Mouse (Mus musculus) intestine, embryonic 16.5 days (tissue): ENCODE data around the gene Snapc4. TPM values are rescaled to one million over a fixed set of nuclear protein-coding genes. Genes with fewer than 3 reads are reported as not detected.
A peak's percentile ranks its signal among the peaks of the same experiment; 100 is the strongest.

ENCODE experiments used
- ATAC-seq: fragments of 200-750 bp; cut with Nextera tagmentation; 2 replicates; pipeline ENCODE4 v1.8.0; 2017; ENCODE audit warnings: moderate TSS enrichment, moderate library complexity
- H3K27ac ChIP-seq: fragments of 300-500 bp; sonication (generic); 2 replicates; pipeline ENCODE4 v1.5.1; 2014; ENCODE audit warnings: mild to moderate bottlenecking, low read length
- H3K27me3 ChIP-seq: fragments of 300-500 bp; sonication (generic); replicated peaks from 2 replicates; pipeline ENCODE4 v1.6.1; 2014; ENCODE audit warnings: low read length, control low read depth, mixed read lengths; ENCODE audit not compliant: control insufficient read depth, insufficient read depth
- H3K36me3 ChIP-seq: fragments of 300-500 bp; sonication (generic); 2 replicates; pipeline ENCODE4 v1.6.1; 2014; ENCODE audit warnings: low read length, control low read depth; ENCODE audit not compliant: control insufficient read depth, insufficient read depth
- H3K4me1 ChIP-seq: fragments of 300-500 bp; sonication (generic); 2 replicates; pipeline ENCODE4 v1.6.1; 2014; ENCODE audit warnings: low read length, control low read depth, mixed read lengths; ENCODE audit not compliant: control insufficient read depth, insufficient read depth
- H3K4me2 ChIP-seq: fragments of 300-500 bp; sonication (generic); 2 replicates; pipeline ENCODE4 v1.6.1; 2014; ENCODE audit warnings: low read depth, low read length, control low read depth
- H3K4me3 ChIP-seq: fragments of 300-500 bp; sonication (generic); 2 replicates; pipeline ENCODE4 v1.5.1; 2014; ENCODE audit warnings: mild to moderate bottlenecking, low read length
- H3K9ac ChIP-seq: fragments of 300-500 bp; sonication (generic); 2 replicates; pipeline ENCODE4 v1.6.1; 2014; ENCODE audit warnings: low read depth, low read length
- H3K9me3 ChIP-seq: fragments of 300-500 bp; sonication (generic); 2 replicates; pipeline ENCODE4 v1.6.1; 2016; ENCODE audit warnings: low read length, control low read depth; ENCODE audit not compliant: control insufficient read depth
- WGBS: fragments of 180-500 bp; shearing (Covaris S2); extraction: QIAGEN DNeasy Blood & Tissue Kit; methylation state at CpG from one replicate; pipeline ENCODE4 v1.1.7; 2014; 5-methylcytosine and 5-hydroxymethylcytosine counted together
- polyA plus RNA-seq: library from polyadenylated mRNA; unstranded; fragments of >200 nt; fragmentation: Nextera tagmentation; extraction: Ambion mirVana; gene quantifications from 2 replicates; pipeline ENCODE4 v1.2.1, GENCODE M21; 2015

Gene Snapc4
- polyA plus RNA-seq, 1 experiment from 2014 or later = 19.1 TPM

DNA sequence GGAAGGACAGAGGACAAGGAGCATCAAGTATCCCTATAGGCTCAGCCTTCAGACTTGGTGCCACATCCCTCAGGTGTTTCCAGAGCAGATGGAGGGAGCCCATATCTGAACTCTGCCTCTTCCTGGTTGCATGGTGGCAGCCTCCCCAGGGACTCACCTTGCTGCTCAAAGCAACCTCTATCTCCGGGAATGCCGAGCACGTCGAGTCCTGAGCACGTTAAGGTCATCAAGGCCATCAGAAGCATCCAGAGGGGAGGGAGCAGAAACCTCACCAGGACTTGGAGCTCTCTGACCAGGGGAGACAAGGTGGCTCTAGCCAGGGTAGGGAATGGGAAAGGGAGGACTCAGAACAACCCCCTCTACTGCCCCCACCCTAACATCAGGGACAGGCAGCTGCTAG is 17.0 kb downstream of the Snapc4 start:
- peaks cover 23% of the 10 kb centered on the region for H3K36me3 ChIP-seq
- H3K9ac ChIP-seq = no peak overlapping the region
- H3K27ac ChIP-seq = no peak overlapping the region
- no peak overlapping the region for H3K4me3 ChIP-seq
- no peaks in the 10 kb centered on the region for H3K27me3 ChIP-seq
- ATAC-seq = no peak
- H3K4me1 ChIP-seq = peaks cover 2% of the 10 kb centered on the region; the same call in 1 of the 2 replicates
- H3K4me2 ChIP-seq = no peak overlapping the region
- H3K9me3 ChIP-seq = no peaks in the 10 kb centered on the region
- 45% methylated on average over 5 of the region's 5 CpGs for WGBS

DNA sequence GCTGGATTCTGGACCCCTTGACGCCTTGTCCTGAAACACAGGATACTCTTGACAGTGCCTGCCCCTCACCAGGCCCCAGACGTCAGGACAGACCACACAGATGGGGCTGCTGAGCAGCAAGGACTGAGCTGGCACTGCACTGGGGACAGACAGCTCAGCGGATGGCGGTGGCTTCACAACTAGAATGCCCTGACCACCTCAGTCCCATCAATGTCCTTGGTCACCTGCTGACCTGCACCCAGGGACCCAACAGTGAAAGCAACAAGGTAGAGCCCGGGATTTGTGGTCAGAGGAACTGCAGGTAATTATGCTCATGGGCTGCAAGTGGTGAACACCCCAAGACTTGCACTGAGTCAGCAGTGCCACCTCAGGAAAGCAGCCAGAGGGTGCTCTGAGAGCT is 17.5 kb downstream of the Snapc4 start:
- Histone ChIP-seq H3K4me1 (peaks cover 2% of the 10 kb centered on the region; the same call in 1 of the 2 replicates), H3K27ac (no peak overlapping the region), H3K9me3 (no peaks in the 10 kb centered on the region), H3K9ac (no peak overlapping the region), H3K4me3 (no peak overlapping the region), H3K27me3 (no peaks in the 10 kb centered on the region), H3K36me3 (peaks cover 22% of the 10 kb centered on the region), H3K4me2 (no peak overlapping the region)
- no peak for ATAC-seq
- 85% methylated on average over 5 of the region's 5 CpGs for WGBS

GRCm38 (mm10) chr2:26360772-26361171 is 19.7 kb downstream of the Snapc4 start, which contains the start of gene Card9:
Card9 (minus strand) TSS chr2:26360918.
- H3K9me3 ChIP-seq = no peaks in the 10 kb centered on the region
- H3K27me3 ChIP-seq = no peaks in the 10 kb centered on the region
- no peak for ATAC-seq
- H3K27ac ChIP-seq = no peak within 1 kb of the TSS
- H3K9ac ChIP-seq = peak within 1 kb of the TSS; percentile 8; the same call in 1 of the 2 replicates
- no peak within 1 kb of the TSS for H3K4me2 ChIP-seq
- peaks cover 2% of the 10 kb centered on the region; the same call in 1 of the 2 replicates for H3K4me1 ChIP-seq
- H3K36me3 ChIP-seq = peaks cover 15% of the 10 kb centered on the region; the same call in 1 of the 2 replicates
- WGBS = 37% methylated on average over 3 of the region's 3 CpGs
- no peak within 1 kb of the TSS for H3K4me3 ChIP-seq

GRCm38 (mm10) chr2:26359983-26360382 is 20.5 kb downstream of the Snapc4 start:
- no peak overlapping the region for H3K4me2 ChIP-seq
- H3K27me3 ChIP-seq = no peaks in the 10 kb centered on the region
- WGBS = 92% methylated on average over 6 of the region's 6 CpGs
- no peaks in the 10 kb centered on the region for H3K9me3 ChIP-seq
- no peak for ATAC-seq
- H3K27ac ChIP-seq = no peak overlapping the region
- H3K4me3 ChIP-seq = no peak overlapping the region
- peaks cover 11% of the 10 kb centered on the region; the same call in 1 of the 2 replicates for H3K36me3 ChIP-seq
- peaks cover 2% of the 10 kb centered on the region; the same call in 1 of the 2 replicates for H3K4me1 ChIP-seq
- H3K9ac ChIP-seq = no peak overlapping the region

DNA sequence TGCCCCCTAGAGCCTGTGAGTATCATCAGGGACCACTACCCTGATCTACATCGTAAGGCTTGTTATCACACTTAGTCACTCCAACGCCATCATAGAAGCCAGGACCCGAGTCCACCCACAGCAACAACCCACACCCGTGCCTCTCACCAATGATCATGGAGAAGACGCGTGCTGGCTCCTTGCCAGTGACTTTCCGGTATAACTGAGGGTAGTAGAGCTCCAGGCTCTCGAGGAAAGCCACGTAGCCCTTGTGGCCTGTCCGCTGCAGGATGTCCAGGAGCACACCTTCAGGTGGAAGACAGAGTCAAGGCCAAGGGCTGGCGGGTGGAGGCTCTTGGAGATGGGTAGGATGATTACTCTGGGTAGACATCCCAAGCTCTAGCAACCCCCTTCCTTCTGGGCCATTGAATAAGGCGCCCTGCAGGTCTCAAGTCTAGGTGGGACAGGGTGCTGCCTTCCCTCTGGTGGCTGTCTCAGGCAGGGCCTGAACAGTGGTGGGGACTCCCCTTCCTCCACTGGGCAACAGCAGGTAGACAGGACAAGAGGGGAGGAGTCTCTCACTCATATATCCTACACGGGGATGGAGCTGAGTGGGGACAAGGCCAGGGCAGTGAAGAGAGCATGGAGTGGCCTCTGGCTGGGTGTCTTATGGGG is 21.7 kb downstream of the Snapc4 start:
- 0 out of 2 replicates have a peak, but pooled peaks cover 5% of the 10 kb centered on the region for H3K36me3 ChIP-seq
- no peaks in the 10 kb centered on the region for H3K9me3 ChIP-seq
- no peak overlapping the region for H3K27ac ChIP-seq
- WGBS = 89% methylated on average over 13 of the region's 13 CpGs
- no peak overlapping the region for H3K9ac ChIP-seq
- H3K4me2 ChIP-seq = no peak overlapping the region
- no peak for ATAC-seq
- H3K27me3 ChIP-seq = no peaks in the 10 kb centered on the region
- H3K4me3 ChIP-seq = no peak overlapping the region
- H3K4me1 ChIP-seq = no peaks in the 10 kb centered on the region

DNA sequence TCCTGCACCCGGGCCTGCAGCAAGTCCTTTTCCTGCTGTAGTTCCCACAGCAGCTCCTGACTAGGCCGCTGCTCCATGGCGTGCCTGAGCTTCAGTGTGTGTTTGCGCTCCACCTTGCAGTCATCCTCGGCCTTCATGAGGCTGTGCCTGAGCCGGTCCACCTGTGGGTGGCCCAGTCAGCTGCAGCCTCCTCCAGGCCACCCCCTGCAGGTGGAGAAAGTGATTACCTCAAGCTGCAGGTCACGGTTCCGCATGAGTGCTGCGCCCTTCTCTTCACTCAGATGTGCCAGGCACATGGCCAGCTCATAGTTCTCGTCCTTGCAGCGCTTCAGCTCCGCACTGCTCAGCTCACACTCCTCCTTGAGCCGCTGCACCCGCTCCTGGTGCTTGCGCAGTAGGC is 23.0 kb downstream of the Snapc4 start:
- ATAC-seq = no peak

GRCm38 (mm10) chr2:26356678-26357077 is 23.8 kb downstream of the Snapc4 start:
- ATAC-seq = no peak

More for the DNA sequence above, 23.0 kb downstream of the Snapc4 start:
- no peak overlapping the region for H3K9ac ChIP-seq
- no peaks in the 10 kb centered on the region for H3K27me3 ChIP-seq
- no peak overlapping the region for H3K4me3 ChIP-seq
- H3K27ac ChIP-seq = no peak overlapping the region
- H3K4me1 ChIP-seq = peaks cover 5% of the 10 kb centered on the region
- no peaks in the 10 kb centered on the region for H3K36me3 ChIP-seq
- H3K9me3 ChIP-seq = no peaks in the 10 kb centered on the region
- 45% methylated on average over 15 of the region's 15 CpGs for WGBS
- no peak overlapping the region for H3K4me2 ChIP-seq

DNA sequence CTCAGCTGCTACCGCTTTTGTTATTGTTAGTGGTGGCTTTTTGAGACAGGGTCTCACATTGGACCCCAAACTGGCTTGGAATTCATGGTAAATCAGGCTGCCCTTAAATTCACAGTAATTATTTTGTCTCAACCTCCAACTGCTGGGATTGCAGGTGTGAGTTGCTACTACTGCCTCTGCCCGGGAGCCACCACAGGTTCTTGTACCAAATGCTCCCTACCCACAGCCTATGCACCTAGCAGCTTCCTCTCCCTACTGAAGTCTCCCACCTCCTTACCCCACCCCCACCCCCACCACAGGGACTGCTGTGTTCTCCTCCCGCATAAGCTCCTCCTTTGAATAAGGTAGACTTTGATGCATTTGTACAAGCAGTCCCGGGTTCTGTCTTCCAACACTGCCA is 24.2 kb downstream of the Snapc4 start:
- no peaks in the 10 kb centered on the region for H3K9me3 ChIP-seq
- no peak overlapping the region for H3K27ac ChIP-seq
- no peaks in the 10 kb centered on the region for H3K36me3 ChIP-seq
- no peaks in the 10 kb centered on the region for H3K27me3 ChIP-seq
- no peak overlapping the region for H3K4me3 ChIP-seq
- no peak overlapping the region for H3K4me2 ChIP-seq
- 83% methylated on average over 4 of the region's 4 CpGs for WGBS
- H3K4me1 ChIP-seq = peaks cover 7% of the 10 kb centered on the region
- H3K9ac ChIP-seq = no peak overlapping the region
- no peak for ATAC-seq

More at GRCm38 (mm10) chr2:26356678-26357077, 23.8 kb downstream of the Snapc4 start:
- H3K4me1 ChIP-seq = peaks cover 6% of the 10 kb centered on the region
- H3K4me3 ChIP-seq = no peak overlapping the region
- no peaks in the 10 kb centered on the region for H3K27me3 ChIP-seq
- WGBS = 74% methylated on average over 7 of the region's 7 CpGs
- H3K9ac ChIP-seq = no peak overlapping the region
- no peaks in the 10 kb centered on the region for H3K36me3 ChIP-seq
- no peaks in the 10 kb centered on the region for H3K9me3 ChIP-seq
- H3K4me2 ChIP-seq = no peak overlapping the region
- H3K27ac ChIP-seq = no peak overlapping the region

DNA sequence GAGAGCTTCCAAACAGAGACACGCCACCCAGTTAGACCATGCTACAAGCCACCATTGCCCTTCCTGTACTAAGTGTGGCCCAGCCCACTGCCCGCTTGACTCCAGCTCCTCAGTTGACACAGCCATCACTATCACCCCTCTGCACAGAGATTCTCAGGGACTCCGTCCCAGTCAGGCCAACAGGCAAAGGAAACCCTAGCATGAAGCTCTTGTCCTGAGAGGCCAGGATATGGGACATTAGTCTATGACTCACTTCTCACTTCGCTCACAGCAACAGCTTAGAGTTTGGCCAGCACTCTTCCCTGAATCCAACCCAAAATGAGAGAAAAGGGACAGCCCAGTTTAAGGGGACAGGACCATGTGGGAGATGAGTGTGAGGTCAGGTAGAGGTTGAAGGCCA is 26.1 kb downstream of the Snapc4 start:
- no peak overlapping the region for H3K27ac ChIP-seq
- H3K36me3 ChIP-seq = no peaks in the 10 kb centered on the region
- H3K4me2 ChIP-seq = no peak overlapping the region
- H3K4me3 ChIP-seq = no peak overlapping the region
- no peaks in the 10 kb centered on the region for H3K27me3 ChIP-seq
- H3K9me3 ChIP-seq = no peaks in the 10 kb centered on the region
- H3K4me1 ChIP-seq = peaks cover 11% of the 10 kb centered on the region
- 93% methylated on average over 4 of the region's 4 CpGs for WGBS
- no peak for ATAC-seq
- no peak overlapping the region for H3K9ac ChIP-seq
